Mouse (Mus musculus) liver, adult 2 months (tissue): ENCODE measurements at regions not wholly inside any gene's neighbourhood (a gene's known extent, or its start where the extent isn't known, plus 50 kb on each side); places are given as distances from the start of the nearest gene placed in this dataset.

Experiments used
- CTCF ChIP-seq: fragments of 200-500 bp; IDR thresholded peaks from 2 replicates; pipeline ENCODE4 v1.5.1; 2011; ENCODE audit warnings: low read depth, low read length, control low read depth
- POLR2A ChIP-seq: fragments of 200-500 bp; IDR thresholded peaks from 2 replicates; pipeline ENCODE4 v1.6.1; 2011; ENCODE audit warnings: low read length, control low read depth; ENCODE audit not compliant: insufficient read depth; ENCODE audit errors: extremely low read depth

DNA sequence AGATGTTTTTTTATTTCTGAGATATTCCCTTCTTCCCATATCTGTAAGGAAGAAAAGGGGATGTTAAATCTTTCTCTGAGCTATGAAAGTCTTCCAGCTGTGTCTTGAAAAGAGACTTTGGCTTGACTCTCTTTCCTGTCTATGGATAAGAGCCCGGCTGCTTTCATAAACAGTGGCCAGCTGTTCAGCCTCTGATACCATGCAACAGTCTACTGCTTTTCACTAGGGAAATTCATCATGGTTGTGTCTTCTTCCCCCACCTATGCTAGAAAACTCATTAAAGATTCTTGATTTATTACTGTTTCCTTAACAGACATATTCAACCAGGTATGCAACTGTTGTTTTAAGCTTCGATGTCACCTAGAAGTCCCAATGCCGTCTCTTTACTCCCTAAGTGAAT, 213.8 kb upstream of the Ferd3l start:
- TF ChIP-seq CTCF (no peak), POLR2A (no peak)
